Mouse (Mus musculus) embryonic fibroblast, embryonic 13.5 days (primary cell): Measurements from ENCODE around the gene Abcd2.

Experiments
- CTCF ChIP-seq: IDR thresholded peaks from 2 replicates; pipeline ENCODE4 v1.5.1; 2011; ENCODE audit warnings: mild to moderate bottlenecking, control low read depth, low read length, moderate library complexity, borderline replicate concordance; ENCODE audit not compliant: insufficient read depth
- POLR2A ChIP-seq: IDR thresholded peaks from 2 replicates; pipeline ENCODE4 v1.6.1; 2011; ENCODE audit warnings: low read depth, mild to moderate bottlenecking, control low read depth, low read length, moderate library complexity

- TF ChIP-seq CTCF (no peak), POLR2A (no peak)
These were observed 39.0 kb downstream of the Abcd2 start for GRCm38 (mm10) chr15:91152592-91152991.
